Mouse (Mus musculus): ENCODE measurements at regions not wholly inside any gene's neighbourhood (a gene's known extent, or its start where the extent isn't known, plus 50 kb on each side); places are given as distances from the start of the nearest gene placed in this dataset.
A peak's percentile ranks its signal among the peaks of the same experiment; 100 is the strongest.

- no peak for DNase-seq (ENCODE audit: low spot score)
- no peak for TF ChIP-seq POLR2A (IDR thresholded peaks at IDR 0.05; ENCODE audit: borderline replicate concordance, extremely low read depth, insufficient read depth, insufficient read length)
These were observed 190.4 kb downstream of the Tle1 start for GRCm38 (mm10) chr4:72010316-72010715.

GRCm38 (mm10) chr4:72005926-72006325 lies 194.8 kb downstream of the Tle1 start:
- Histone ChIP-seq H3K9ac (ENCODE audit: low read depth, low read length, severe bottlenecking) (no peak overlapping the region), H3K9me3 (ENCODE audit: control insufficient read depth, low read length) (no peaks in the 10 kb centered on the region; the same call in 1 of the 2 replicates), H3K4me3 (replicated peaks; ENCODE audit: low read length) (no peak overlapping the region), H3K36me3 (ENCODE audit: control insufficient read depth, insufficient read depth, low read length) (no peaks in the 10 kb centered on the region), H3K27me3 (ENCODE audit: control insufficient read depth, insufficient read depth, low read length) (no peaks in the 10 kb centered on the region), H3K4me1 (ENCODE audit: control insufficient read depth, insufficient read depth, low read length) (no peaks in the 10 kb centered on the region), H3K4me2 (replicated peaks; ENCODE audit: low read depth, low read length, severe bottlenecking) (no peak overlapping the region), H3K27ac (replicated peaks; ENCODE audit: low read depth, low read length) (no peak overlapping the region)
- DNase-seq (ENCODE audit: low spot score) (no peak), ATAC-seq (ENCODE audit: low FRiP score, low read depth) (no peak)
- no peak for TF ChIP-seq POLR2A (IDR thresholded peaks at IDR 0.05; ENCODE audit: borderline replicate concordance, extremely low read depth, insufficient read depth, insufficient read length)

More at GRCm38 (mm10) chr4:72010316-72010715, 190.4 kb downstream of the Tle1 start:
- H3K27me3 ChIP-seq (ENCODE audit: control insufficient read depth, insufficient read depth, low read length): no peaks in the 10 kb centered on the region
- H3K36me3 ChIP-seq (ENCODE audit: control insufficient read depth, insufficient read depth, low read length): no peaks in the 10 kb centered on the region
- H3K9ac ChIP-seq (ENCODE audit: low read depth, low read length, severe bottlenecking): no peak overlapping the region
- H3K27ac ChIP-seq (replicated peaks; ENCODE audit: low read depth, low read length): no peak overlapping the region
- H3K4me1 ChIP-seq (ENCODE audit: control insufficient read depth, insufficient read depth, low read length): no peaks in the 10 kb centered on the region
- WGBS: 82% methylated on average over 4 of the region's 4 CpGs
- ATAC-seq (ENCODE audit: low FRiP score, low read depth): no peak
- H3K4me3 ChIP-seq (replicated peaks; ENCODE audit: low read length): no peak overlapping the region
- no peak overlapping the region for H3K4me2 ChIP-seq (replicated peaks; ENCODE audit: low read depth, low read length, severe bottlenecking)
- H3K9me3 ChIP-seq (ENCODE audit: control insufficient read depth, low read length): no peaks in the 10 kb centered on the region; the same call in 1 of the 2 replicates

DNA sequence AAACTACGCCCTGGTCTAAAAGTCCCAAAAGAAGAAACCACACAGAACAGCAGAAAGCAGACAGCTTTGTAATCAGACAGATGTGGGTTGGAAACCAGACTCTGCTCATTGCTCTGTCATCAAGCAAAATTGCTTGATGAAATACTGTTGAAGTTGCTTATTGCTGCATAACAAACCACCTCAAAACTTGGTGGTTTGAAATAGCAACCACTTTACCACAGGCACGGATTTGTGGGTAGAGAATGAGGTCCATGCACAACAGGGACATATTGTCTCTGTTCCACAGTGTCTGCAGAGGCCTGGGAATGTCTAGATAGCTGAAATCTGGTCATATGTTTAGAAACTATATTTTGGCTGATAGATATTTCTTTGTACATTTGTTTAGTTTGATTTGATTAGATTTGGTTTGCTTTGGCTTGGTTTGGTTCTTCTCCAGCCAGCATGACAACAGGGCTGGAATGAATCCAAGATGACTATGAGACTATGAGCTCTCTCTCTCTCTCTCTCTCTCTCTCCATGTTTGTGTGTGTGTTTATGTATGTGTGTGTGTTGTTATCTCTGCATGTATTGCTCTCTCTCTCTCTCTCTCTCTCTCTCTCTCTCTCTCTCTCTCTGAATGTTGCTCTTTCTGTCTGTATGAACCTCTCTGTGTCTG lies 199.4 kb downstream of the Tle1 start:
- peak; percentile 12 for DNase-seq (ENCODE audit: low spot score)
- H3K9ac ChIP-seq (ENCODE audit: low read depth, low read length, severe bottlenecking): no peak overlapping the region
- no peak for ATAC-seq (ENCODE audit: low FRiP score, low read depth)
- H3K36me3 ChIP-seq (ENCODE audit: control insufficient read depth, insufficient read depth, low read length): no peaks in the 10 kb centered on the region
- no peak for TF ChIP-seq POLR2A (IDR thresholded peaks at IDR 0.05; ENCODE audit: borderline replicate concordance, extremely low read depth, insufficient read depth, insufficient read length)
- no peaks in the 10 kb centered on the region for H3K9me3 ChIP-seq (ENCODE audit: control insufficient read depth, low read length)
- H3K27me3 ChIP-seq (ENCODE audit: control insufficient read depth, insufficient read depth, low read length): no peaks in the 10 kb centered on the region
- no peaks in the 10 kb centered on the region for H3K4me1 ChIP-seq (ENCODE audit: control insufficient read depth, insufficient read depth, low read length)
- no peak overlapping the region for H3K27ac ChIP-seq (replicated peaks; ENCODE audit: low read depth, low read length)
- H3K4me2 ChIP-seq (replicated peaks; ENCODE audit: low read depth, low read length, severe bottlenecking): no peak overlapping the region
- WGBS: 64% methylated on average over 2 of the region's 2 CpGs
- no peak overlapping the region for H3K4me3 ChIP-seq (replicated peaks; ENCODE audit: low read length)

DNA sequence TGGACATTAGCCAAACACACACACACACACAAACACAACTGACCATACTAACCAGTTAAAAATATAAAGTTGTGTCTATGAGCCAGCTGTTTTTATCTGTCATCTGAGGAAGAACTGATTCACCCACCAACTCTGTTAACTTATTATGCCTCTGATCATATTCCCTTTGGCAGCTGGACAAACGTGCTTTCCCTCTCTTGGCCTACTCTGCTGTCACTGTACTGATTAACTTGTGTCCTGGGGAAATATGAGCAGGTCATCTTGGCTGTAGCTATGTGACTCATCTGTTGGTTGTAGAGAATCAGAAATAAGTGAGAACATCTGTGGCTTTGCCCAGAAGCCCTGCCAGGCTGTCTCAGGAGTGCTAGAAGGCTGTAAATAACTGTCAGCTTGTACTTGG lies 210.9 kb upstream of the Gm11232 start:
- DNase-seq (ENCODE audit: low spot score): peak; percentile 41
- peak; percentile 60; the same call in 1 of the 2 replicates for ATAC-seq (ENCODE audit: low FRiP score, low read depth)
- Histone ChIP-seq H3K4me2 (replicated peaks; ENCODE audit: low read depth, low read length, severe bottlenecking) (no peak overlapping the region), H3K27ac (replicated peaks; ENCODE audit: low read depth, low read length) (no peak overlapping the region), H3K9me3 (ENCODE audit: control insufficient read depth, low read length) (no peaks in the 10 kb centered on the region), H3K27me3 (ENCODE audit: control insufficient read depth, insufficient read depth, low read length) (no peaks in the 10 kb centered on the region), H3K4me3 (replicated peaks; ENCODE audit: low read length) (no peak overlapping the region), H3K9ac (ENCODE audit: low read depth, low read length, severe bottlenecking) (no peak overlapping the region), H3K4me1 (ENCODE audit: control insufficient read depth, insufficient read depth, low read length) (no peaks in the 10 kb centered on the region), H3K36me3 (ENCODE audit: control insufficient read depth, insufficient read depth, low read length) (no peaks in the 10 kb centered on the region)
- WGBS: 23% methylated on average over 1 of the region's 1 CpGs
- TF ChIP-seq POLR2A (IDR thresholded peaks at IDR 0.05; ENCODE audit: borderline replicate concordance, extremely low read depth, insufficient read depth, insufficient read length): no peak

GRCm38 (mm10) chr4:71953441-71953840 lies 195.7 kb upstream of the Gm11232 start:
- Histone ChIP-seq H3K4me3 (replicated peaks; ENCODE audit: low read length) (no peak overlapping the region), H3K4me2 (replicated peaks; ENCODE audit: low read depth, low read length, severe bottlenecking) (no peak overlapping the region), H3K4me1 (ENCODE audit: control insufficient read depth, insufficient read depth, low read length) (no peaks in the 10 kb centered on the region), H3K27ac (replicated peaks; ENCODE audit: low read depth, low read length) (no peak overlapping the region), H3K9ac (ENCODE audit: low read depth, low read length, severe bottlenecking) (no peak overlapping the region), H3K27me3 (ENCODE audit: control insufficient read depth, insufficient read depth, low read length) (no peaks in the 10 kb centered on the region), H3K9me3 (ENCODE audit: control insufficient read depth, low read length) (no peaks in the 10 kb centered on the region), H3K36me3 (ENCODE audit: control insufficient read depth, insufficient read depth, low read length) (no peaks in the 10 kb centered on the region)
- TF ChIP-seq POLR2A (IDR thresholded peaks at IDR 0.05; ENCODE audit: borderline replicate concordance, extremely low read depth, insufficient read depth, insufficient read length): no peak
- WGBS: 68% methylated on average over 2 of the region's 2 CpGs
- DNase-seq (ENCODE audit: low spot score) (no peak), ATAC-seq (ENCODE audit: low FRiP score, low read depth) (no peak)
